Mouse (Mus musculus) neural tube, embryonic 14.5 days (tissue): ENCODE results near the gene 4930562C15Rik. TPM values are rescaled to one million over a fixed set of nuclear protein-coding genes. Genes with fewer than 3 reads are reported as not detected.
A peak's percentile ranks its signal among the peaks of the same experiment; 100 is the strongest.

Experiments used
- ATAC-seq: fragments of 200-750 bp; cut with Nextera tagmentation; 2 replicates; pipeline ENCODE4 v1.8.0; 2017; ENCODE audit warnings: low read depth, mild to moderate bottlenecking, moderate TSS enrichment, moderate library complexity
- H3K27ac ChIP-seq: fragments of 300-500 bp; sonication (generic); 2 replicates; pipeline ENCODE4 v1.5.1; 2014; ENCODE audit warnings: low read depth, mild to moderate bottlenecking, control low read depth, low read length, moderate library complexity, mixed read lengths
- H3K27me3 ChIP-seq: fragments of 300-500 bp; sonication (generic); 2 replicates; pipeline ENCODE4 v1.6.1; 2014; ENCODE audit warnings: low read length; ENCODE audit not compliant: control insufficient read depth, insufficient read depth
- H3K36me3 ChIP-seq: fragments of 300-500 bp; sonication (generic); 2 replicates; pipeline ENCODE4 v1.6.1; 2014; ENCODE audit warnings: low read length, mixed read lengths; ENCODE audit not compliant: control insufficient read depth, insufficient read depth
- H3K4me1 ChIP-seq: fragments of 300-500 bp; sonication (generic); 2 replicates; pipeline ENCODE4 v1.6.1; 2014; ENCODE audit warnings: low read length; ENCODE audit not compliant: control insufficient read depth, insufficient read depth
- H3K4me2 ChIP-seq: fragments of 300-500 bp; sonication (generic); 2 replicates; pipeline ENCODE4 v1.6.1; 2014; ENCODE audit warnings: mild to moderate bottlenecking, low read depth, low read length, control low read depth
- H3K4me3 ChIP-seq: fragments of 300-500 bp; sonication (generic); 2 replicates; pipeline ENCODE4 v1.5.1; 2014; ENCODE audit warnings: low read depth, low read length, control low read depth, mixed read lengths
- H3K9ac ChIP-seq: fragments of 300-500 bp; sonication (generic); replicated peaks from 2 replicates; pipeline ENCODE4 v1.6.1; 2014; ENCODE audit warnings: low read depth, mild to moderate bottlenecking, control low read depth, low read length, mixed read lengths
- H3K9me3 ChIP-seq: fragments of 300-500 bp; sonication (generic); 2 replicates; pipeline ENCODE4 v1.6.1; 2016; ENCODE audit warnings: low read length; ENCODE audit not compliant: control insufficient read depth
- WGBS: fragments of 180-500 bp; shearing (Covaris S2); extraction: QIAGEN DNeasy Blood & Tissue Kit; methylation state at CpG from one replicate; pipeline ENCODE4 v1.1.7; 2014; 5-methylcytosine and 5-hydroxymethylcytosine counted together
- polyA plus RNA-seq: library from polyadenylated mRNA; unstranded; fragments of >200 nt; fragmentation: Nextera tagmentation; extraction: Ambion mirVana; gene quantifications from 2 replicates; pipeline ENCODE4 v1.2.1, GENCODE M21; 2014

4930562C15Rik gene
- polyA plus RNA-seq, 1 experiment from 2014 or later = 0.86 TPM

GRCm38 (mm10) chr16:4896249-4897027 is 61.2 kb downstream of the 4930562C15Rik start:
- ATAC-seq = no peak
- H3K4me3 ChIP-seq = no peak overlapping the region
- H3K36me3 ChIP-seq = no peaks in the 10 kb centered on the region
- H3K9ac ChIP-seq = no peak overlapping the region
- H3K4me2 ChIP-seq = no peak overlapping the region
- peaks cover 2% of the 10 kb centered on the region; the same call in 1 of the 2 replicates for H3K4me1 ChIP-seq
- no peaks in the 10 kb centered on the region for H3K9me3 ChIP-seq
- no peaks in the 10 kb centered on the region for H3K27me3 ChIP-seq
- no peak overlapping the region for H3K27ac ChIP-seq
- 82% methylated on average over 5 of the region's 5 CpGs for whole genome bisulfite sequencing

- ATAC-seq = no peak
- Histone ChIP-seq H3K27ac (no peak overlapping the region), H3K9me3 (no peaks in the 10 kb centered on the region), H3K4me1 (peaks cover 2% of the 10 kb centered on the region; the same call in 1 of the 2 replicates), H3K4me2 (no peak overlapping the region), H3K9ac (no peak overlapping the region), H3K36me3 (no peaks in the 10 kb centered on the region), H3K4me3 (no peak overlapping the region), H3K27me3 (no peaks in the 10 kb centered on the region)
- WGBS = 53% methylated on average over 7 of the region's 7 CpGs
Measured at GRCm38 (mm10) chr16:4897146-4897730, 62.0 kb downstream of the 4930562C15Rik start.

GRCm38 (mm10) chr16:4898881-4899280 is 63.7 kb downstream of the 4930562C15Rik start:
- Histone ChIP-seq H3K4me3 (no peak overlapping the region), H3K27ac (no peak overlapping the region), H3K27me3 (no peaks in the 10 kb centered on the region), H3K9me3 (no peaks in the 10 kb centered on the region), H3K4me1 (peaks cover 2% of the 10 kb centered on the region; the same call in 1 of the 2 replicates), H3K4me2 (no peak overlapping the region), H3K9ac (no peak overlapping the region), H3K36me3 (no peaks in the 10 kb centered on the region)
- ATAC-seq = no peak
- 89% methylated on average over 6 of the region's 6 CpGs for WGBS

- H3K9me3 ChIP-seq = no peaks in the 10 kb centered on the region
- no peak overlapping the region for H3K4me2 ChIP-seq
- no peaks in the 10 kb centered on the region for H3K36me3 ChIP-seq
- no peak overlapping the region for H3K4me3 ChIP-seq
- ATAC-seq = no peak
- H3K9ac ChIP-seq = no peak overlapping the region
- 76% methylated on average over 2 of the region's 2 CpGs for WGBS
- H3K27ac ChIP-seq = no peak overlapping the region
- H3K27me3 ChIP-seq = no peaks in the 10 kb centered on the region
- peaks cover 2% of the 10 kb centered on the region; the same call in 1 of the 2 replicates for H3K4me1 ChIP-seq
Measured at GRCm38 (mm10) chr16:4899711-4900110, 64.5 kb downstream of the 4930562C15Rik start.

- no peak overlapping the region for H3K9ac ChIP-seq
- H3K4me3 ChIP-seq = no peak overlapping the region
- no peaks in the 10 kb centered on the region for H3K36me3 ChIP-seq
- H3K9me3 ChIP-seq = no peaks in the 10 kb centered on the region
- peak; percentile 51; the same call in 1 of the 2 replicates for ATAC-seq
- no peak overlapping the region for H3K4me2 ChIP-seq
- peaks cover 2% of the 10 kb centered on the region; the same call in 1 of the 2 replicates for H3K4me1 ChIP-seq
- WGBS = 48% methylated on average over 7 of the region's 7 CpGs
- no peaks in the 10 kb centered on the region for H3K27me3 ChIP-seq
- H3K27ac ChIP-seq = peak overlapping the region; percentile 28; the same call in 1 of the 2 replicates
Measured at GRCm38 (mm10) chr16:4901167-4901566, 66.0 kb downstream of the 4930562C15Rik start.

GRCm38 (mm10) chr16:4902390-4902789 is 67.2 kb downstream of the 4930562C15Rik start:
- ATAC-seq = no peak
- Histone ChIP-seq H3K36me3 (no peaks in the 10 kb centered on the region), H3K27me3 (no peaks in the 10 kb centered on the region), H3K4me1 (peaks cover 2% of the 10 kb centered on the region; the same call in 1 of the 2 replicates), H3K27ac (no peak overlapping the region), H3K9ac (no peak overlapping the region), H3K4me2 (no peak overlapping the region), H3K9me3 (no peaks in the 10 kb centered on the region), H3K4me3 (no peak overlapping the region)
- WGBS = 80% methylated on average over 2 of the region's 2 CpGs

- no peak for ATAC-seq
- 84% methylated on average over 6 of the region's 6 CpGs for whole genome bisulfite sequencing
Measured at GRCm38 (mm10) chr16:4903491-4904102, 68.4 kb downstream of the 4930562C15Rik start.

GRCm38 (mm10) chr16:4904878-4905277 is 69.7 kb downstream of the 4930562C15Rik start:
- Histone ChIP-seq H3K27ac (no peak overlapping the region), H3K27me3 (no peaks in the 10 kb centered on the region), H3K9me3 (no peaks in the 10 kb centered on the region), H3K4me2 (no peak overlapping the region), H3K4me3 (no peak overlapping the region), H3K36me3 (peaks cover 8% of the 10 kb centered on the region; the same call in 1 of the 2 replicates), H3K4me1 (peaks cover 2% of the 10 kb centered on the region; the same call in 1 of the 2 replicates), H3K9ac (no peak overlapping the region)
- 94% methylated on average over 3 of the region's 3 CpGs for WGBS
- no peak for ATAC-seq

More at GRCm38 (mm10) chr16:4903491-4904102, 68.4 kb downstream of the 4930562C15Rik start:
- H3K9ac ChIP-seq = no peak overlapping the region
- H3K27ac ChIP-seq = no peak overlapping the region
- H3K4me3 ChIP-seq = no peak overlapping the region
- H3K4me2 ChIP-seq = no peak overlapping the region
- no peaks in the 10 kb centered on the region for H3K27me3 ChIP-seq
- no peaks in the 10 kb centered on the region for H3K9me3 ChIP-seq
- peaks cover 2% of the 10 kb centered on the region; the same call in 1 of the 2 replicates for H3K4me1 ChIP-seq
- no peaks in the 10 kb centered on the region for H3K36me3 ChIP-seq
